Mouse (Mus musculus): ENCODE measurements around the gene Epha8.
A peak's percentile ranks its signal among the peaks of the same experiment; 100 is the strongest.

Epha8 gene

DNA sequence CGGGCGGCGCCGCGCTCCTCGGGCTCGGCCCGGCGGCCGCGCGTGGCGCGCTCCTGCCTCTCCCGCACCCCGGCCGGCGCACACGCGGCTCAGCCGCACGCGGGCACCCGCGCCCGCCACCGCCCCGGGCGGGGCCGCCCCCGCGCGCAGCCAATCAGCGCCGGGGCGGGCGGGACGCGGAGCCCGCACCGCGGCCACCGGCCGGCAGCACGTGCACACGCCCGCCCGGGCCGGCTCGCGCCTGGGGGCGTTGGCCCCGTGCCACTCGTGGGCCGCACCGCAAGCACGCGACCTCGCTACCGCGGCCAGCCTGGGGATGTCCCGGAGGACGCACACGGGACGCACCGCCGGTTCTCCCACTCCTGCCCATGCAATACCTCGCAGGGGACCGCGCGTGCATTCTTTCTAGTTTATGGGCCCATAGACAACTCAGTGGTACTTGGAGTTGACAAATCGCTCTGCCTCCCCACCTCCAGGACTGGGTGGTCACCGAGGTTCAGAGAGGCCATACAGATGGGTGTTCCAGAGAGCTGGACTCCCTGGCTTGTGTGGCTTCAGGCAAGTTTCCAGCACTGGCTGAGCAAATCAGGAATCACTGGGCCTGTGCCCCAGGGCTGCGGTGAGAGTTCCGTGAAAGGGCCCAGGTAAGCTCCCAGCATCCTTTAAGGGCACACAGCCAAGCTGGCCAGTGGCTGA, at the start of gene Epha8:
TSS of gene Epha8 (minus strand) at position 66 of the 696 bp plus-strand sequence.
- no peak for DNase-seq (ENCODE audit: low read depth, low spot score)

DNA sequence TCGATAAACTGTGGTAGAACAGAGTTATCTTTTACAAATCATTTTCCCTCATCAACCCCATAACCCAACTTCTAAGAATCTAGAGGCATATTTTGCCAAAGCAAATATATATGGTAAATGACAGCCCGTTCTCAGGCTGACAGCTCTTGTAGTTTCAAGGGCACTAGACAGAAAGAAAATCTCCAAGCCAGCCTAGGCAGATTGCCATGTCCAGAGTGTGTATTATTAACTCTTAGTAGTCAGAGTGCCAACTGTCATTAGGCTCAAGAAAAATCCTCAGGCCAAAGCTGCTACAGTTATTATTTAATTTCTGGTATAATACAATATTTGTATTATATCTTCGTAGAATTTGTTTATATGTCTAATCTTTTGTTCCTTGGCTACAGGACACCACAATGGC, 45.2 kb upstream of the Epha8 start:
- no peak for DNase-seq (ENCODE audit: low read depth, low spot score)

DNA sequence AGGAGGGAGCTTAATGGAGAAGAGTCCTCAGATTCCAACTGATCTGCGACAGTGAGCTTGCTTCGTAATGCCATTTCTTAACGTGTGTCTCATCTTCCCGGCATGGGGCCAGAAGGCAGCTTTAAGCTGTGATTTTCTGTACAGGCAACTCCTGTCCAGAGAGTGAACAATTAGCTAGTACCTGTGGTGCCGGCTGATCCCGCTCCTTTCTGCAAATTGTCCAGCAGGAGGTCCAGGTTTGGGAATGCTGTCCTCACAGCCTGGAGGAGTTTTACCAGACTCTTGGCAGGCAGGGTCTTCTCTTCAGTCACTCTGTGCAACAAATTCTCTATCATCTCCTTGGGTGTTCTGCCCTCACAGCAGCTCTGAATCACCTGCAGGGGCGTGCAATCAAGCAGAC, 44.4 kb upstream of the Epha8 start:
- DNase-seq (ENCODE audit: low read depth, low spot score): no peak

DNA sequence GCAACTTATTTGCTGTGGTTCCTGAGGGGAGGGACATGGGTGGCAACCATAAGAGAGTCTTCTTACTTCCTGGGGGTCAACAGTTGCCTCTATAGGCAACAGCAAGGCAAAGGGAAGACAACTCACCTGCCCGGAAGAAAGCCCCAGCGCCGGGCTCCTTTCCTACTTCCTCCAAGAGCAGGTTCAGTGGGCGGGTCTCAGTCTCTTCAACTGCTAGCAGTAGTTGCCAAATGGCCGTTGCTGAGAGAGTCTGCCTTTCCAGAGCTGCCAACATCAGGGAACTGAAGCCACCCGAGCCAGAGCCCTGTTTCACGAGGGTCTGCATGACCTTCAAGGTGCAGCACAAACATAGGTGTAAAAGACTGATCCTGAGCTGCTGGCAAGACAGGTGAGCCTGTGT, 41.8 kb upstream of the Epha8 start:
- no peak for DNase-seq (ENCODE audit: low read depth, low spot score)

DNA sequence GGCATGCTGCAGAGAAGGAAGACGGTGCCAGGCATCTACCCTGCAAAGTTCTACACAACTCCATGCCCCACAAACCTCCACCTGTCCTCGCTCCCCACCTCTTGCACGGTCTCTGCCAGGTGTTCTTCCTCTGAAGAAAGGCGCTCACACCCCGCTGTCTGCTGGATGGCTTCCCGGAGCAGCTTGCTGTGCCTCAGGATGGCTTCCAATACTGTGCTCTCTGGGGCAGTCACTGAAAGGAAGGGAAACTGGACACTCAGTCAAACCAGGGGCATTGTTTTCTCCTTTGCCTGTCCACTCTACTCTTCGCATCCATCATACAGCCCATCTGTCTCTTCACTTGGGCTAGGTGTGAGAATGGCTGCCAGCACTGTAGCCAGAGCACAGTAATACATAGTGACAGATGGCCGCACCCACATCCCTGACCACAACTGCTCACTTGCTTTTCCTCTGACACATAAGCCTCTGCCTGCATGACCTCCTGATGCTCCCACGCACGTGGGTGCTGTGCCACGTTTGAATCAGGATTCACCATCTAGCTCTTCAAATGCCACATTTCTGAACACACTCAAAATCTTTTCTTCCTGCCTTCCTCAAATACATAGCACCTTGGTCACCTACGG, 41.2 kb upstream of the Epha8 start:
- no peak for DNase-seq (ENCODE audit: low read depth, low spot score)

DNA sequence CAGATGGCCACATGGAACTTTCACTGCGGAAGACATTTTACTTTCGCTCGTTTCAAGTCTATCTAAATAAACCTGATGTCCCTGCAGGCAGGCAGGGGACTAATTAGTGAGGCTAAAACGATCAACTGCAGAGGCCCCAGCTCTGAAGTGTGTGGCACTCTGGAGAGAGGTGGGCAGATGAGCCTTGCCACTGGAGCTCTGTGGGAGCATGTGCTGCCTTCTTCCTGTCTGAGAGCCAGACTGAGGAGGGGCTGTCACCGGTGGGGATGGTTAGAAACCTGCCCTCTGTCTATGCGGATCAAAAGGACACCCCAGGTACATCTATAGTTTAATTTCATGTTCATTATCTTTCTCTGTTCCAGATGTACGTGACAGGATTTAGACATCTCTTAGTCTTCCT, 40.3 kb upstream of the Epha8 start:
- no peak for DNase-seq (ENCODE audit: low read depth, low spot score)

DNA sequence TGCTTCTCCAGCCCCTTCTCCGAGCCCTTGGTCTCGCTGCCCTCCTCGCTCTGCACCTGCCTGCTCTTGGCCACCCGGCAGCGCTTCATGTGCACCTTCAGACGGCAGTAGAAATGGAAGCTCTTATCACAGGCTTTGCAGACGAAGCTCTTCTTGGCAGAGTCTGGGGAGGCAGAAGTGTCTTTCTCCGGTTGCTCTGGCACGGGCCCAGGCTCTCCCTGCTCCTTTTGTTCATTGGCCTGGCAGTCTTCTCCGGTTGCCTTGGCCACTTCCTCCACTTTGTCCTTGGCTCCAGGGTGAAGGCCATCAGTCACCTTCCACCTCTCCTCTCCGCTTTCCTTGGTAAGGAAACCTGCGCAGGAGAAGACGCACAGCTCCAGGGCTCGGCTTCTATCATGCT, 38.7 kb upstream of the Epha8 start:
- DNase-seq (ENCODE audit: low read depth, low spot score): no peak

DNA sequence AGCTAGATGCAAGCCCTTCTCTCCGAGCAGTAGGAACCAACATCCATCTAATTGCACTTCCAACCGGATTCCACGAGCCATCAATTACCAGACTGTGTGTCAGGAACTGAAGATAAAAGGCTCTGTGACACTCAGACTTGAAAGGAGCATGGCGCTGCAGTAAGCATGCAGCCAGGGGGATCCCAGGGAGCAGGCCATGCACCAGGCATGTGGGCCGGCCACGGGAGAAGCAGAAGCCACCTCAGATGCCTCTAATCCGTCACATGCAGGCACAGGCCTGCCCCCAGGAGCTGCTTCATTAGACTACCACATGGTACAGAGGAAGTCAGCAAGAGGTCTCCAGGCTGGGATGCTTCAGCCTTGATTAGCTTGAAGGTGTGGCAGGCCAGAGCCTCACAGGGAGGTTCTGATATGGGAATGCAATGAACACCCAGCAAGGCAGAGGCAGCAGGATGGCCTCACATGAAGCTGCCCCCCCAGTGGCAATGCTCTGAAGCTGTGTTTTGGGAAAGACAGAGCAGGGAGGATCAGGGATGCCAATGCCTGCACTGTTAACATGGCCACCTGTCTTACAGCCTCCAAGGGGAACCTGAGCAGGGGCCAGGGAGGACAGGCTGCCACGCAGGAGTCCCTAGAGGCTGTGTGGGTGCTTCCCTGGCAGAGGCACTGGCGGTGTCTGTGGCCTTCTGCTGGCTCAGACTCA, 25.5 kb upstream of the Epha8 start:
- DNase-seq (ENCODE audit: low read depth, low spot score): no peak

DNA sequence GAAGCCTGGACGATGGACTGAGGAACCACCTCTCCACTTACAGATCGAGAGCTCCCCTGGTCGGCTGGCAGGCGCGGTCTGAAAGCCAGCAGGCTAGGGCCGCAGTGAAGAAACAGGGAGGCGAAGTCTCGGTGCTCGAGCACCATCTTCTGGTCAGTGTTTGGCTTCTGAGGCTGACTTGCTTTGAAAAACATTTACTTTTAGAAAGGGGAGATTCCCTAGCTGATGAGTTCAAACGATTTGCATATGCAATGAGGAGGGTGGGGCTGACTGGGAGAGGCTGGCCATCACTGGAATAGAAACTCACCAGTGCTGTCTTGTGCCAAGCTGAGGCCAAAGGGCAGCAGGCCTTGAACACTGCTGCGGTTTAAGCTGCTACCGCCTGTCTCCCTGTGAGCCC, 24.7 kb upstream of the Epha8 start:
- peak; percentile 88 for DNase-seq (ENCODE audit: low read depth, low spot score)

DNA sequence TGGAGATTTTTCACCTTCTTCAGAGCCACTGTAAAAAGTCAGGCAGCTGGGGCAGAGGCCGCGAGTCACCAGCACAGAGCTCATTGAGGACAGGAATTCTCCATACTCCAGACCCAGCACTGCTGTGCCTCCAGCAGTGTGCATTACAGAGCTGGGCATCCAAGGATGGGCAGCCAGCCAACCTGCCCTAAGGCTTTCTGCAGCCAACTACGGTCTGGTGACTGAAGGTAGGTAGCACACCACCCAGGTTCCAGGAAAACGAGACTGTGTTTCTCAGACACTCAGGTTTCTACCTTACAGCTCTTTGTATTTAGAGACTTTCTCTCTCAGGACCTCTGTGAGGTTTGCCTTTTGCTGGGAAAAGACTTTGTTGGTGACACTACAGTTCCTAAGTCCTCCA, 24.3 kb upstream of the Epha8 start:
- DNase-seq (ENCODE audit: low read depth, low spot score): no peak

DNA sequence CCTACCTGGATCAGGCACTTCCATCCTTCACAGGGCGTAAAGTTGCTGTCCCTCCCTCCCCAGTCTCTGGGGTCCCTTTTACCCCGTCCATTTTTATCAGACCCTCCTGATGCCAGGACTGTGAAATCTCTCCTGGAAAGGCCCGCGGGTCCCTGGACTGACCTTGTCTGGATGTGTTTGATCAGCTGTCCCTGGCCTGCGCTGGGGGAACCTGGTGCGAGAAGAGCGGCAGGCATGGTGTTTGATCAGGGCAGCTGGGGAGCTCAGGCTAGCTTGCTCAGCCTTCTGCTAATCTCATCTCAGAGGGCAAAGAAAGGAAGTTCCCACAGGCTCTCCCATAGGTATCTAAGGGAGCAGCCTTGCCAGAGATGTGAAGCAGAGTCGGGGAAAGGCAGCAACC, 20.6 kb upstream of the Epha8 start:
- DNase-seq (ENCODE audit: low read depth, low spot score): no peak

DNA sequence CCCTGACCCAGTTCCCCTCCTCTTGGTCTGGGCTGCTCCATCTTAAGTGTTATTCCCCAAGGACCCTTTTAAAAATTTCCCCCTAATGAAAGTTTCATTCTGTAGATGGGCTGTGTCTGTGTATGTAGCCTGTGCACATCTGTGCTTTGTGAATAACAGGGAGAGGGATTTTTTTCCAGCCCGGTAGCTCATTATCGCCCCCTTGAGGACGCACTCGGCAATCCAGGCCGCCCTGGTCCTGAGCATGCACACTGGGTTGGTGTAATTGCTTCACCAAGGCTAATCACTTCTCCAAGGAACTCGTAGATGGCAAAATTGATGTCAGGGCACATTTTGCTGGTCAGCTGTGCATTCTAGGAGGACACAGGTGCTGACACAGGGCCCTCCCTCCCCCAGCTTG, 14.3 kb upstream of the Epha8 start:
- DNase-seq (ENCODE audit: low read depth, low spot score): peak; percentile 66

DNA sequence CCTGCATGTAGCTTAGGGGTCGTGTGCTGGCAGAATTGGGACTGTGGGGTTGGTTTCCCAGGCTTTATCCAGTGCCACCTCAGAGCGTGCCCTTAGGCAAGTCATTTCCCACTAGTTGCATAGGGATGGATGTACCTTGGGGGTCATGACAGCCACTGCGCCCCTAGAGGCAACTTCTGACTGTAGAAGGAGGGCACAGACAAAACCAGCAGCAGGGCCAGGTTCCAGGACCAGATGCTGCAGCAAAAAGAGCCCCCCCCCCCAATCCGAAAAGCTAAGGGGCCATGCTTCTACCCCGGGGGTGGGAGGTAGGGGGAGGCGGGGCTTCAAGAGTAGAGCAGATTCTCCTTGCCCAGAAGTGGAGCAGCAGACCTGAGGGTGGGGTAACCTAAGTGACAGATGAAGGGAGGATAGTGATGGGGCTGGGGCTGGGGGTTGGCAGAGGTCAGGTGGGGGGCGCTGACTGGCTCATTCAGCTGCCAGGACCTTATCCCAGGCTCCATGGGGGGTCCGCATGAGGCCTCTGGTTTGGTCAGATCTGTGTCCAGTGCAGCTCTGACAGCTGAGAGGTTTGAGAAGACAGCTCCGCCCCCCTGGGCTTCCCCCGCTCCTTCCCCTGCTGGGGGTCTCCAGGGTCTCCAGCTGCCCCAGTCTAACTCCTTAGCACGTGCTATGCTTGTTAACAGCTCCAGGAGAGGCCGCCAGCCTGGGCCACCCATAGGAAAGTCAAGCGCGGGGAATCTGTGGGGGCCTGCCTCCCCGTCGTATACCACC, 13.1 kb upstream of the Epha8 start:
- peak; percentile 34 for DNase-seq (ENCODE audit: low read depth, low spot score)

DNA sequence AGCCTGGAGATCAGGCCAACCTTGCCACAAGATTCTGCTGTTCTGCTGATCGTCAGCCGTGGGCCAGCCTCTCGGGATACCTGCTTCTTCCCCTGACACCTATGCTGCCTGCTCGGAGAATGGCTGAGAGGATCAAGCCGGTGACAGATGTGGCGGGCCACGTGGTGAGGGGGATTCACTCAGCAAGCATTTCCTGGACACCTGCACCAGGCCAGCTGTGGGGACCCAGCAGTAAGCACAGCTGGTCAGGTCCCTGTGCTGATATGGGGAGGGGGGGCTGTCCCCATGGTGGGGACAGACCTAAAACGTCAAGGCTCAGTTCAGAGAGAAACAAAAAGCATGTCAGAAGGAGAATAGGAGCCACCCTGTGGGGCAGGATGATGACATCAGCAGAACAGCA, 12.5 kb upstream of the Epha8 start:
- no peak for DNase-seq (ENCODE audit: low read depth, low spot score)

DNA sequence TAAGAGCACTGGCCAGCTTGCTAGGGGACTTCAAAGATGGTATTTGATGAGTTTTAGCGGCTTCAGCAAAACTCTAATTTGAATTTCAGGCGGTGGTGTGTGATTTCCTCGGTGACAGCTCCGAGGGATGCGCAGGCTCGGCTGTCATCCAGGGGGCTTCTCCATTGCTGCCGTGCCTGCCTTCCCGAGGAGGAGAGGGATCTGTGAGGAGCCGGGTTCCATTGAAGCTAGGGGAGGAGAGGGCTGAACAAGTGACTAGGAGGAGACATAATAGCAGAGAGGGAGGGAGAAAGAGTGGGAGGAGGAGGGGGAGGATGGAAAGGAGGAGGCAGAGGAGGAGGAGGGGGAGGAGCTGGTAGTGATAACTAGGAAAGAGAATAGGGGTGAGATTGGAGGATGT, 10.9 kb upstream of the Epha8 start:
- DNase-seq (ENCODE audit: low read depth, low spot score): no peak

DNA sequence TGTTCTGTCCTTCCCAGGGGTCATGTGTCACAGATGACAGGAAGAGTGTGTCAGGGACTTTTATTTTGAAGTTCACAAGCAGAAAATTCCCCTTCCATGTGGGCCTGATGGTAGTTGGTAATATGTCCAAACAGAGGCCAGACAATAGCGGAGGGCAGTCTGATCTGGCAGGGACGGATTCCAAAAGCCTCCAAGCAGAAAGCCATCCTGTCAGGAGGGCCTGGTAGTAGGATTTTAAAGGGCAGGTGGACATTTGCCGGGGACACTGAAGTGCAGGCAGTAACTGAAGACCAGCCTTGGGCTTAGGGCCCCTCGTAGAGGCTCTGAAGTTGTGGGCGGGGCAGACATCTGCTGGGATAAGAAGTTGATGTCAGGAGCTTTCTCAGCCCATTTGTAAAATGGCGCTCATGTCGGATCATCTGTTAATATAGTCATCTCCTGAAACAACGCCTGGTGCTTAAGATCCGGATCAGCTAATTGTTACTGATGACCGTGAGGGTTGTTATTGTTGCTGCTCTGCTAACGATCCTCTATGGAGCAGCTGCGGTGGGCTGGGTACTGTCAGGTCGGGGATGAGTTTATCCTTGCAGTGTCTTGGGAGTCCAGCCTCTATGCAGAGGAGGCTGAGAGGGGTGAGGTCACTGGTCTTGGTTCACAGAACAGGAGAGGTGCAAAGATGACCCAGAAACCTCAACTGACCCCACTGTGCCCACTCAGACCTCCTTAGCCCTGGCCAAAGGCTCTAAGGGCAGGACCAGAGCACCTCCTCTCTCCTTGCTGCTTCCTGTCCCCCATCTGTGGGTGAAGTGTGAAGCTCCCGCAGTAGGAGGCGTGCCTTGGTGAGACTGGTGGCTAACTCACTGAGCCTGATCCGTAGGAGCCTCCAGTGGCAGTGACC, 10.1 kb upstream of the Epha8 start:
- no peak for DNase-seq (ENCODE audit: low read depth, low spot score)

DNA sequence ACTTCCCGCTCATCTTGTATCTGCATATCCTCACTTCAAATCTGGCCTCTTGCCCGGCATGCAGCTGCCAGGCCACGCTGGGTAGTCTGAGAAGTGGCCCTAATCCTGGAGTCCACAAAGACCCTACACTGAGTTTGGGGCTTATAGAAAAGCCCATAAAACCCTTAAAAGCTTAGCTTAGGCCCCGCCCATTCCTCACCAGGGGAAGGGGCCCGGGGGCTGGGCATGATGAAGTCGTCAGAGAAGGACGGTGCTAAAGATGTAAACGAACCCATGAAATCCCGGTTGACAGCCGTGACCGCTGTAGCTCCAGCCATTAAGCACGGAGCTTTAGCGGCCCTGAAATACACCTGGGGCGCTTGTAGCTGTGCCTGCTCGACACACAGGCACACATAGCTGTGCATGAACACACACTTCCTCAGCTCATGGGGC, 8.4 kb upstream of the Epha8 start:
- no peak for DNase-seq (ENCODE audit: low read depth, low spot score)

DNA sequence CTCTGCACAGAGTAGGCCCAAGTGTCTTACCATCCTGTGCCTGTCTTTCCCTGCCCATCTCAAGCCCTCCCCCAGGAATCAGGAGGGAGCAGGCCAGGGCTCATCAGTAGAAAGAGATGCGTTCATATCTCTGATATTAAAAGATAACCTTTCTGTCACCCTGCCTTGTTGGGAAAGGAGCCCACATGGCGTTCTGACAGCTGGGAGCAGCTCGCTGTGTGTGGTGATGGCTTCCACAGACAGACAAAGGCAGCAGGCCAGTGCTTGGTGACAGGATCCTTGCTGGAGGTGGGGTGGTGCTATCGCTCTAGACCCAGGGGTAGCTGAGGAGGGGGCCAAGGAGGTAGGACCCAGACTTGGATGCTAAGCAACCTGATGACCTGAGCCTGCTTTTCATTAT, 5.8 kb upstream of the Epha8 start:
- DNase-seq (ENCODE audit: low read depth, low spot score): no peak

DNA sequence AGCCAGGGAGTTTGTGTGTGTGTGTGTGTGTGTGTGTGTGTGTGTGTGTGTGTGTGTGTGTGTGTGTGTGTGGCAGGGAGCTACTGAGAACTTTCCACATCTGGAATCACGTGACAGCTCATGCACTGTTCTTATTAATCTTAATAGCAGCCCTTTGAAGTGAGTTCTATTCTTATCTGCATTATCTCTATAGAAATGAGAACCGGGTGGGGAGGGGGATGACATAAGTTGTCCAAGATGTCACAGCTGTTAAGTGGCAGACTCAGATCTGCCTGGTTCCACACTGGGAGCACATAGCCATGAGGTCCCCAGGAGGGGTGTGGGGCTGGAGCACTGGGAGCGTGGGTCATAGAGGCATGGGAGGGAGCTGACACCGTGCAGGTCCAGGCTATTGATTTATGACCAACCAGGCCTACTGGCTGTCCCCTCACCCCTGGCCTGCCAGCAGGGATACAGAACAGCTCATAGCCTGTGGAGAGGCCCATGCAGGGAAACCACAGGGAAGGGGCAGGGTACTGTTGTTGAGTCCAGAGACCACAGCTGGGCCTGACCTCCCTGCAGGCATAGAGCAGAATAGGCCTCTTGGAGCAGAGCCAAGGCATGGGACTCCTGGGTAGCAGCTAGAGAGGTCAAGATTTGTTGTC, 5.1 kb upstream of the Epha8 start:
- DNase-seq (ENCODE audit: low read depth, low spot score): no peak

DNA sequence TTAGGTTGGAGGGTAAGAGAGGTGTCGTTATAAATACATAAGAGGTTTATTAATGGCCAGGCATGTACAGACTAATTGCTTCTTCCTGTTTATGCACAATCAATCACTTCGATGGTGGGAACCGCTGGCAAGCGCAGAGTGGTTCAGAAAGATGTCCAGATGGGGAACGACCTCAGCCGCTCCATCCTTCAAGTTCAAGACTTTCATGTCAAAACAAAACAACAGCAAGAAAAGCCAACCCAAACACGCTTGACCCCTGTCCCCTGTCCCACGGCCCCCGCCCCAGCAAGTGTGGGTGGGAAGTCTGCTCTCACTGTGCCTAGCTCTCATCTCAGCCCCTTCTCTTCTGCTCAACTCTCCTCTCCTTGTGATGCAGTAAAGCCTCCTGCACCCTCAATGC, 4.0 kb upstream of the Epha8 start:
- DNase-seq (ENCODE audit: low read depth, low spot score): no peak

DNA sequence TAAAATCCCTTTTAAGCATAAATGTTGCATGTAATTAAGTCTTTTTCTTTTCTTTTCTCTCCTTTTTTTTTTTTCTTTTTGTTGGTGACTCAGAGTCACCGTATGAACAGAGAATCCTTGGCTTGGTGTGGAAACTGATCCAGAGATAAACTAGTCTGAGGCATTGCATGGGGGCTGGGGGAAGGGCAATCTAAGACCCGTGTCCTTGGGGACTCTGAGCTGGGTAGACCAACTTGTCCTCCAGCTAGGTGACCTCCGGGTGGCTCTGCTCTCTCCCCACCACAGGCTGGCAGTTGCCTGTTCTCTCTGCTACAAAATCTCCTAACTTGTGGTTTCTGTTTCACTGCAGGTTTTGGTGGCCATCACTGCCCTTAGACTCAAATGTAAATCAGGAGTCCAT, 3.5 kb upstream of the Epha8 start:
- no peak for DNase-seq (ENCODE audit: low read depth, low spot score)

Measured in ZHBTc4 (cell line).